Mouse (Mus musculus): Measurements from ENCODE around the gene Arhgap21.

- TF ChIP-seq CTCF (IDR thresholded peaks at IDR 0.05; ENCODE audit: low read depth, low read length) (no peak), TAL1 (conservative IDR thresholded peaks at IDR 0.05; ENCODE audit: low read depth, low read length) (no peak)
Observed at GRCm38 (mm10) chr2:20961825-20962224, 6.9 kb downstream of the Arhgap21 start.

All from G1E (cell line).